Comparison of ENCODE assay signal across 10 mouse cellular contexts in genomic region chr15:77883697-77884010, GRCm38 (mm10). TPM values are rescaled to one million over a fixed set of nuclear protein-coding genes. Genes with fewer than 3 reads are reported as not detected.
DNase-seq lines count a peak whose midpoint lies in the region; ATAC-seq and TF ChIP-seq lines count a peak whose summit lies in the region.
"Had no signal": no experiment of that assay in that cellular context is flagged by ENCODE, and none has a peak within 500 bp of the region (broad histone marks: within the 10 kb centered on the region; RNA-seq: fewer than 3 reads in every experiment).

No protein-coding gene starts in this region.

- no peak for DNase-seq in kidney, adult 8-10 months
- DNase-seq in ES-E14 (ENCODE audit: low read depth, low spot score), result no peak
- no peak for DNase-seq in limb, embryonic 14.5 days (ENCODE audit: low spot score)
- no peak for DNase-seq in cerebellum, postnatal 36 days
- no peak for DNase-seq in layer of hippocampus, postnatal 36 days
- DNase-seq in left cerebral cortex, adult 9 months (ENCODE audit: low spot score in 2 of 2), result no peak
- DNase-seq: cerebellum, adult 11 months; forebrain, postnatal 0 days had no signal

- TF ChIP-seq POLR2A in limb, embryonic 14.5 days (IDR thresholded peaks at IDR 0.05; ENCODE audit: borderline replicate concordance, extremely low read depth, insufficient read depth, insufficient read length), result no peak

- no peak overlapping the region for H3K4me3 ChIP-seq in kidney, embryonic 16.5 days (ENCODE audit: low read length)
- H3K4me3 ChIP-seq in ES-E14 (ENCODE audit: insufficient read depth in 1 of 2, low read depth in 1 of 2, low read length in 2 of 2, poor library complexity in 1 of 2, severe bottlenecking in 1 of 2), result peak overlapping the region; percentile 10 to 35; a peak in 3 of 4 replicates
- H3K4me3 ChIP-seq in embryonic facial prominence, embryonic 12.5 days, result no peak overlapping the region
- no peak overlapping the region for H3K4me3 ChIP-seq in limb, embryonic 14.5 days (replicated peaks; ENCODE audit: low read length)

- H3K4me1 ChIP-seq in kidney, embryonic 16.5 days (ENCODE audit: insufficient read depth, low read length), result peaks cover 37% of the 10 kb centered on the region
- peaks cover 22 to 44% of the 10 kb centered on the region in 2 experiments for H3K4me1 ChIP-seq in ES-E14 (ENCODE audit: control insufficient read depth in 2 of 2, insufficient read depth in 2 of 2, low read length in 2 of 2, poor library complexity in 1 of 2)
- H3K4me1 ChIP-seq in embryonic facial prominence, embryonic 12.5 days, result peaks cover 17% of the 10 kb centered on the region
- peaks cover 13% of the 10 kb centered on the region for H3K4me1 ChIP-seq in limb, embryonic 14.5 days (ENCODE audit: control insufficient read depth, insufficient read depth, low read length)

- peak overlapping the region; percentile 40 for H3K4me2 ChIP-seq in kidney, embryonic 16.5 days (replicated peaks; ENCODE audit: low read depth, low read length)
- H3K4me2 ChIP-seq in embryonic facial prominence, embryonic 12.5 days (replicated peaks), result no peak overlapping the region
- H3K4me2 ChIP-seq in limb, embryonic 14.5 days (replicated peaks; ENCODE audit: low read depth, low read length, severe bottlenecking), result no peak overlapping the region

- WGBS in kidney, embryonic 16.5 days, result 49% methylated on average over 4 of the region's 4 CpGs
- 46% methylated on average over 4 of the region's 4 CpGs for WGBS in embryonic facial prominence, embryonic 12.5 days
- 60% methylated on average over 4 of the region's 4 CpGs for WGBS in limb, embryonic 14.5 days

- in situ Hi-C loops in ES-E14 (cut with MboI; ENCODE audit: low sequenced_read_pairs in 2 of 2, unreplicated experiment in 2 of 2), result no loop called here

- peak overlapping the region; percentile 59 for H3K9ac ChIP-seq in kidney, embryonic 16.5 days (replicated peaks; ENCODE audit: low read length)
- peak overlapping the region; percentile 69 for H3K9ac ChIP-seq in ES-E14 (ENCODE audit: insufficient read depth, low read depth, low read length, poor library complexity, severe bottlenecking)
- no peak overlapping the region for H3K9ac ChIP-seq in embryonic facial prominence, embryonic 12.5 days
- 0 out of 2 replicates have a peak overlapping the region, but pooled peaks have one; percentile 36 for H3K9ac ChIP-seq in limb, embryonic 14.5 days (ENCODE audit: low read depth, low read length, severe bottlenecking)
- H3K9ac ChIP-seq: forebrain, postnatal 0 days had no signal

- no peaks in the 10 kb centered on the region for H3K27me3 ChIP-seq in kidney, embryonic 16.5 days (ENCODE audit: insufficient read depth, low read length)
- H3K27me3 ChIP-seq in embryonic facial prominence, embryonic 12.5 days, result no peaks in the 10 kb centered on the region
- no peaks in the 10 kb centered on the region for H3K27me3 ChIP-seq in limb, embryonic 14.5 days (ENCODE audit: control insufficient read depth, insufficient read depth, low read length)

- H3K9me3 ChIP-seq in kidney, embryonic 16.5 days (ENCODE audit: low read length), result no peaks in the 10 kb centered on the region
- H3K9me3 ChIP-seq in ES-E14 (ENCODE audit: control insufficient read depth, insufficient read depth, low read depth, low read length), result no peaks in the 10 kb centered on the region
- no peaks in the 10 kb centered on the region for H3K9me3 ChIP-seq in embryonic facial prominence, embryonic 12.5 days
- no peaks in the 10 kb centered on the region for H3K9me3 ChIP-seq in limb, embryonic 14.5 days (ENCODE audit: control insufficient read depth, low read length)

- H3K27ac ChIP-seq in kidney, embryonic 16.5 days (ENCODE audit: low read length), result peak overlapping the region; percentile 98
- peak overlapping the region; percentile 87 for H3K27ac ChIP-seq in ES-E14 (ENCODE audit: insufficient read depth, low read depth, low read length, poor library complexity, severe bottlenecking)
- H3K27ac ChIP-seq in embryonic facial prominence, embryonic 12.5 days, result peak overlapping the region; percentile 87
- H3K27ac ChIP-seq in limb, embryonic 14.5 days (replicated peaks; ENCODE audit: low read depth, low read length), result peak overlapping the region; percentile 58; the same call in 1 of the 2 replicates

- no peaks in the 10 kb centered on the region for H3K36me3 ChIP-seq in kidney, embryonic 16.5 days (ENCODE audit: insufficient read depth, low read length)
- no peaks in the 10 kb centered on the region for H3K36me3 ChIP-seq in ES-E14 (ENCODE audit: control insufficient read depth, insufficient read depth, low read length, poor library complexity, severe bottlenecking)
- no peaks in the 10 kb centered on the region for H3K36me3 ChIP-seq in embryonic facial prominence, embryonic 12.5 days
- H3K36me3 ChIP-seq in limb, embryonic 14.5 days (ENCODE audit: control insufficient read depth, insufficient read depth, low read length), result no peaks in the 10 kb centered on the region

- ATAC-seq in kidney, embryonic 16.5 days (ENCODE audit: low FRiP score, low TSS enrichment), result no peak; the same call in 1 of the 2 replicates
- ATAC-seq in embryonic facial prominence, embryonic 12.5 days (ENCODE audit: insufficient number of reproducible peaks, insufficient read depth, low FRiP score, low TSS enrichment), result no peak
- no peak for ATAC-seq in limb, embryonic 14.5 days (ENCODE audit: low FRiP score, low read depth)
- ATAC-seq: forebrain, postnatal 0 days had no signal

TF ChIP-seq in ES-E14, 5 proteins besides CTCF, POLR2A, EP300 and RAD21:
- TF ChIP-seq HCFC1 (IDR thresholded peaks at IDR 0.05; ENCODE audit: borderline replicate concordance, insufficient read depth, low read length) (no peak), ZC3H11A (IDR thresholded peaks at IDR 0.05; ENCODE audit: borderline replicate concordance, low read depth, low read length) (no peak), CHD2 (IDR thresholded peaks at IDR 0.05; ENCODE audit: low read depth, low read length) (no peak), MAFK (IDR thresholded peaks at IDR 0.05; ENCODE audit: insufficient read depth, low read depth, low read length) (no peak), ZNF384 (IDR thresholded peaks at IDR 0.05; ENCODE audit: low read depth, low read length) (no peak)

RNA-seq across cellular contexts. Expression of gene Myh9, which starts 41.7 kb away (rescaled TPM):
- polyA plus RNA-seq in kidney, embryonic 16.5 days (2015; fragmentation: Nextera tagmentation; extraction: Ambion mirVana), result 55.4 and 64.5 TPM in 2 replicates
- total RNA-seq in ES-E14 (2012; rRNA removed), result 146 and 152 TPM in 2 replicates
- polyA plus RNA-seq in embryonic facial prominence, embryonic 12.5 days (2016; fragmentation: Nextera tagmentation; extraction: Ambion mirVana), result 37.3 and 37.9 TPM in 2 replicates
- 38.7 and 46.7 TPM in 2 replicates for polyA plus RNA-seq in limb, embryonic 14.5 days (2012; rRNA removed)
- polyA plus RNA-seq in limb, embryonic 14.5 days (2014; fragmentation: Nextera tagmentation; extraction: Ambion mirVana), result 53.2 and 54.6 TPM in 2 replicates
- 100 to 1,000 TPM in 1 of 2 experiments, 10 to 100 TPM in 1; 92.4 to 103 TPM for total RNA-seq in layer of hippocampus, postnatal 36 days (2021)

RNA-seq across cellular contexts. Expression of gene Txn2, which starts 45.2 kb away (rescaled TPM):
- polyA plus RNA-seq in kidney, embryonic 16.5 days (2015; fragmentation: Nextera tagmentation; extraction: Ambion mirVana), result 275 and 307 TPM in 2 replicates
- total RNA-seq in ES-E14 (2012; rRNA removed), result 90.3 and 91.1 TPM in 2 replicates
- polyA plus RNA-seq in embryonic facial prominence, embryonic 12.5 days (2016; fragmentation: Nextera tagmentation; extraction: Ambion mirVana), result 220 and 236 TPM in 2 replicates
- polyA plus RNA-seq in limb, embryonic 14.5 days (2012; rRNA removed), result 183 and 193 TPM in 2 replicates
- 266 and 270 TPM in 2 replicates for polyA plus RNA-seq in limb, embryonic 14.5 days (2014; fragmentation: Nextera tagmentation; extraction: Ambion mirVana)
- 100 to 1,000 TPM; 125 to 135 TPM for total RNA-seq in layer of hippocampus, postnatal 36 days (2021)

Comparison
In these comparisons a context has a peak if more than half of its experiments do, and no peak if none do; other contexts are left out.
1. H3K4me3 ChIP-seq: peak in ES-E14 (2 of 2); none in kidney, embryonic 16.5 days (single experiment), embryonic facial prominence, embryonic 12.5 days (single experiment) and limb, embryonic 14.5 days (single experiment).
2. Peak in every context shown above with its lines, with median percentiles within 50 percentile points of each other: H3K27ac ChIP-seq.